Mouse (Mus musculus): Measurements from ENCODE around the gene Csrnp2. TPM values are rescaled to one million over a fixed set of nuclear protein-coding genes. Genes with fewer than 3 reads are reported as not detected.
A peak's percentile ranks its signal among the peaks of the same experiment; 100 is the strongest.

Gene Csrnp2
- total RNA-seq, 2 experiments from 2014 or later, result 33.8 to 38.0 TPM

DNA sequence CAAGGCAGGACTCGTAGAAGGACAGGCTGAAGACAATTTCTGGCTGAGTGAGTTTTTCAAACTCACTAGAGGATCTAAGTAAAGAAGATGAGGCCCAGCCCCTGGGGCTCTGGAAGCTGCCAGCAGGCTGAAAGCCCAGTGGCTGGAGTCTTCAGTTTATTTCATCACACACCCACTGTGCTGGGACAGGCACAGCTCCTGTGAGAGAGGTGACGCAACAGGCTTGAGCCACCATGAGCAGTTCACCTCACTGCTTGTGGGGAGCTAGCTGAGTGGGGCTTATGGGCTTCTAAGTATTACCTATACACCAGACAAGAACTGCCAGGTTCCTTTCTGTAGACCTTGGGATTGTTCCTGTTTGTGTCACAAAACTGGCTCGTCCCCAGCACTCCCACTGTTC, 9.7 kb downstream of the Csrnp2 start:
- intact Hi-C loops (cut with DNase I), result no loop called here
- no peak for DNase-seq (ENCODE audit: low spot score in 2 of 2)

DNA sequence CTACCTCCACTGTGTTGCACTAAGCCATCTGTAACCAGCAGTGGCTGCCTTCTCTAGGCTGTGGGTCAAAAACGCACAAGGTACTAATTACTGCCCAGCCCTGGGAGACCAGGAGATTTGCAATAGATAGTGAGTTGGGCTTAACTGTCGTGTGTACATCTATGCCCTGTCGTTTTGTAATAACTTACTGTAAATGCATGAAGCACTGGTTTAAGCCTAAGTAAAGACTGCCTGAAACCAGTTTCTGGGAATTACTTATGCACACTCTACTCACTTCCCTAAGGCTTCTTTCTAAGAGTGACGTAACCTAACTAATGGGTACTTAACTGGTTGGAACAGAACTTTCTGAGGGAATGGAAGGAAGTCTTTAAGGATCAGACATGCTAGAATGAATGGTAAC, 16.4 kb downstream of the Csrnp2 start:
- intact Hi-C loops (cut with DNase I), result no loop called here
- DNase-seq (ENCODE audit: low spot score in 2 of 2), result no peak

DNA sequence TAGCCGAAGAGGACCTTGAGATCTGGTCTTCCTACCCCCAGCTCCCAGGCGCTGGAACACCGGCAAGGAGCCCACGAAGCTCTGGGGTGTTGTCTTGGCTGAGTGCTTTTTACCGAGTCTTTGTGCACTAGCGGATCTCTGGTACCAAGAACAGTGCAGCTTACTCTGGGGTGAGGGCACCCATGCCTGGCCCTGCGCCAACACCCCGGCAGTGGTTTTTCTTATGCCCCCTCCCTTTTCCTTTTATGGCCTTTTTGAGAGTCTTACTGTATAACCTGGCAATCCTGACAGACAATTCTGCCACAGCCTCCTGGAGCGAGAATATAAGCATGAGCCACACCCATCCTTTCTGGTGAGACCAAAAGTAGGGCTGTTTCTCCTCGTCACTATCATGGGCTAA, 16.9 kb downstream of the Csrnp2 start:
- no peak for DNase-seq (ENCODE audit: low spot score in 2 of 2)
- intact Hi-C loops (cut with DNase I), result no loop called here

DNA sequence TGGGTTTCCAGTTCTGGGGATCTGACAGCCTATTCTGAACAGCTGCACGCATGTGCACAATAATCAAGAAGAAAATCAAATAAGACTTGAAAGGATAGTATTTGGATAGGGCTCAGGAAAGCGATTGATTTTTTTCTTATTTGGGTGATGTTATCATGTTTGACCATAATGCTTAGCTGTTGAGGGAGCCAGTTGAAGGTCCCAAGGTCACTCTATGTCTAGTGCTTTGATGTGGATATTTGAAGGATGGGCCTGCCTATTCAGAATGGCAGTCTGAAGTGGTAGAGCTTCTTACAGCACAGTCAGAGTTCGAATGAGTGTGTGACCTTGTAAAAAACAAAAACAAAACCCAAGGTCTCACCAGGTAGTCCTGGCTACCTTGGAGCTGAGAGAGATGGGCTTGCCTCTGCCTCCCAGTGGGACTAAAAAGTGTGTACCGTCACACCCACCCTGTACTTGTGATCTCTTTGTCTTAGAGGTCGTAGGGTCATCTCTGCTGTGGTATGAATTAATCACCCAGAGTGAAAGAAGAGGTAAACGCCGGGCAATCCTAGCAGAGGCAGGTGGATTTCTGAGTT, 21.3 kb downstream of the Csrnp2 start:
- DNase-seq (ENCODE audit: low spot score in 2 of 2), result no peak
- intact Hi-C loops (cut with DNase I), result no loop called here

DNA sequence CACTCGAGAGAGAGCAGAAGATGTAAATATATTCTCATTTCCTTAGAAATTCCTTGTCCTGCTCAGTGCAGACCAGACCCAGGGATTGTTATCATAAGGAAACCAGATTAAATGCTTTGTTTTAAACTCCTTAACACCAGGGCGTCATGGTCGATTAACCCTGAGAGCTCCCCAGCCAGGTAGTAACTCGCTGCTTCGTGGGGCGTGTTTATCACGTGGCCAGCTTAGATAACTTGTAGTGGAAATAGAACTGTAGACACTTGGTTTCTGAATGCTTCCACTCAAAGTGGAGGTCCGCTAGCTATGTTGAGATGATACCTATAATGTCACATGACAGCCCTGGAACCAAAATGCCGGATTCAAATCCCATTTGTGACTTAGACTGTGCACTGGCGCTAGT, 25.3 kb downstream of the Csrnp2 start:
- intact Hi-C loops (cut with DNase I), result no loop called here
- no peak for DNase-seq (ENCODE audit: low spot score in 2 of 2)

DNA sequence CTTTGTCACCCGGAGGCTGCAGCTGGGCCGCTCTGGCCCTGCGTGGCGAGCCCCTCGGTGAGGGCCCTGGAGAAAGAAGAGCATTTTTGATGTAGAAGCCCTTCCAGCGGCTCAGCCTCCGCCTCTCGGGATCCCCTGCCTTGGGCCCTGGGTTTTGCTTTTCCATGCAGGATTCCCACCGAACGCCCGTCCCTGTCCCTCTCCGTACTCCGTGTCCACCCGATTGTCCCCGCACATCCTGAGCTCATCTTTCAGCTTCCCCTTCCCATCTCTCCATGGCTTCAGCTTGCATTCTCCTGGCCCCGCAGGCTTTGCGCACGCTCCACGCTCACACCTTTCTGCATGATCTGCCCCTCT, 26.1 kb downstream of the Csrnp2 start:
- intact Hi-C loops (cut with DNase I), result loop anchor here (5.0 to 10.0 kb wide), 3 partner anchors 213 to 447 kb away; no protein-coding TSS in a partner anchor
- DNase-seq (ENCODE audit: low spot score in 2 of 2), result no peak

DNA sequence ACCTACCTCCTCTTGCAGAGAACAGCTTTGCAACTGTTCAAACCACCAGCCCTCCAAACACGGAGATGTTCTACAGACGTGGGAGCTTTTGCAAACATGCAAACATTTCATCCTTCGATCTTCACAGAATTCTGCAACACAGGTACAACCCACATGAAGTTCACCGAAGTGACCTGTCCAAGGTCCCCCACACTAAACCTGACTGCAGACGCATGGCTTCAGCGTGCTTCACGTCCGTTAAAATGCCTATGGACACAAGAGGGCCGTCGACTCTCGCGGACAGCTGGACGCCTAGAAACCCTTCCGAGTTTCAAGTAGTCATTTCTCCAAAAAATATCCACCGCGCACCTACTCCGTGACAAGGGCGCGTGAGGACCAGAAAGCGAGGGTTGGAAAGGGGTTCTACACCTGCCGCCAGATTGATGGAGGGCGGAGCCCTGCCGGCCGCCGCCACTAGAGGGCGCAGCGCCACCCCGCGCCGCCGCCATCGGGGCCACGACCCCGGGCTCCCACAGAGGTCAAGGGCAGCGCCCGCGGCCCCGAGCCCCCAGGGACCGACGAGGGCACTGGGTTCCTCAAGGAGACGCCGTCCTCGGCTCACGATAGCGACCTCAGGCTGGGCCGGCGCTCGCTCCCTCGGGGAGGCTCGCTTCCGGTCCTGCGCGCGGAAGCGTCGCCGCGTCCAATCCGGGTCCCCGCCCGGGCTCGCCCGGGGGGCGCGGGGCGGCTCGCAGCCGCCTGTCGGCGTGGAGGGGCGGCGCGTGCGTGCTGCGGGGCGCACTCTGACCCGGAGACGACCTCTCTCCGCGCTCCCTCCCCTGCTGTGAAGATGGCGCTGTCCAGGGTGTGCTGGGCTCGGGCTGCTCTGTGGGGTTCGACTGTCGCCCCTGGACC, 26.7 kb downstream of the Csrnp2 start, which contains the start of gene Letmd1:
Gene Letmd1 (plus strand): TSS at position 729 of the 894 bp plus-strand sequence.
- intact Hi-C loops (cut with DNase I), result loop anchor here (5.0 to 10.0 kb wide), 3 partner anchors 214 to 446 kb away; no protein-coding TSS in a partner anchor
- DNase-seq (ENCODE audit: low spot score in 2 of 2), result peak; percentile 89 to 93

DNA sequence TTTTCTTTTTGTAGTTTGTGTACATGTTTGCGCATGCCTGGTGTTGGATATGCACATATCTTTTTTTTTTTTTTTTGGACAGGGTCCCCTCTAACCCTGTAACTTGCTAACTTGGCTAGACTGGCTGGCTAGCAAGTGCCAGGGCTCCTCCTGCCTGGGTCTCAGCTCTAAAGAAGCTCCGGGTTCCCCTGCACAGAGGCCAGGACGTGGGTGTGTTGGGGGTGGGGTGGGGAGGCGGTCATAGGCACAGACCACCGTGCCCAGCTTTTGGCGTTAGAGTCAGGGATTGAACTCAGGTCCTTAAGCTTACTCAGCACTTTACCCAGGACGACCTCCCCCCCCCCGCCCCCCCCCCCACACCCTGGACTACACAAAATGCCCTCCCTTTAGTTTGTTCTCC, 27.6 kb downstream of the Csrnp2 start:
- intact Hi-C loops (cut with DNase I), result loop anchor here (5.0 to 10.0 kb wide), 3 partner anchors 215 to 445 kb away; no protein-coding TSS in a partner anchor

DNA sequence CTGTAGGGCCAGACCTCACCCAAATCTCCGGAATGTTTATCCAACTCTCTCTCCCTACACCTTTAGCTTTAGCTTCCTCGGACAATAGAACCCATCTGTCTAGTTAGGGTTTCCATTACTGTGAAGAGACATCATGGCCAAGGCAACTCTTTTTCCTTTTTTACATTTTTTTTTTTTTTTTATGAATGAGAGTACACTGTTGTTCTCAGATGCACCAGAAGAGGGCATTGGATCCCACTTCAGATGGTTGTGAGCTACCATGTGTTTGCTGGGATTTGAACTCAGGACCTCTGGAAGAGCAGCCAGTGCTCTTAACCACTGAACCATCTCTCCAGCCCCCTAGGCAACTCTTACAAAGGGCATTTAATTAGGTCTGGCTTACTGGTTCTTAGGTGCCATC, 29.9 kb downstream of the Csrnp2 start:
- no peak for DNase-seq (ENCODE audit: low spot score in 2 of 2)
- intact Hi-C loops (cut with DNase I), result loop anchor here (5.0 to 10.0 kb wide), 3 partner anchors 217 to 443 kb away; no protein-coding TSS in a partner anchor

More for the DNA sequence above, 27.6 kb downstream of the Csrnp2 start:
- no peak for DNase-seq (ENCODE audit: low spot score in 2 of 2)

DNA sequence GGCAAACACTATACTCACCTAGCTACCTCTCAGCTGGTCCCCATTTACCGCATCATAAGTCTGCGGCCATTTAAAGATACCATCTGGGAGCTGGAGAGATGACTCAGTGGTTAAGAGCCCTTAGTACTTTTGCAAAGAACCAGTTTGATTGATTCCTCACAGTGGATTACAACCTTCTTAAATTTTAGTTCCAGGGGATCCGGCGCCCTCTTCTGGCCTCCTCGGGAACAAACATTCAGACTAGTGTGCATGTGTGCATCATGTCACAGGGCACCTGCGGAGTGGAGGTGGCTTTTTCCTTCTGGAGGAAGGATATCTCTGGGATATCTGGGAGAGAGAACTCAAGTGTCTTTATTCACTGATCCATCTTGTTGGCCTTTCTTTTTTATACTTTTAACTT, 31.6 kb downstream of the Csrnp2 start:
- peak; percentile 50 to 67 for DNase-seq (ENCODE audit: low spot score in 2 of 2)
- intact Hi-C loops (cut with DNase I), result loop anchor here (10.0 kb wide), 1 partner anchor 229 kb away; no protein-coding TSS in a partner anchor

DNA sequence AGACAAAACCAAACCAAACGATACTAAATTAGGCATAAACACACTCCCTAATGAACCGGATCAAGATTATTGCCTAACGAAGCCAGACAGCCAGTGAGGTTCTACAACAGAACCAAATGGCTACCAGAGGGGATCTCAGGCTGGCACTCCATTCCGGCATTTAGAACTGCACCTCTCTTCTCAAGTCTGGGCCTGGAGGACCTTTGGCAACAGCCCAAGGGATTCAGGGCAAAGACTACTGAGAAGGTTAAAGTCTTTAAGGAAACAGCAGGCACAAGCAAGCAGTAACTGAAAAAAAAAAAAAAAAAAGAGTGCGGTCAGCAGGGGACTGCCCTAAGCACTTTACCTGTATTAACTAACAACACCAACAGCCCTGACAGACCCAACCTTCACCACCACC, 33.2 kb downstream of the Csrnp2 start:
- DNase-seq (ENCODE audit: low spot score in 2 of 2), result no peak
- intact Hi-C loops (cut with DNase I), result loop anchor here (10.0 kb wide), 1 partner anchor 227 kb away; no protein-coding TSS in a partner anchor

DNA sequence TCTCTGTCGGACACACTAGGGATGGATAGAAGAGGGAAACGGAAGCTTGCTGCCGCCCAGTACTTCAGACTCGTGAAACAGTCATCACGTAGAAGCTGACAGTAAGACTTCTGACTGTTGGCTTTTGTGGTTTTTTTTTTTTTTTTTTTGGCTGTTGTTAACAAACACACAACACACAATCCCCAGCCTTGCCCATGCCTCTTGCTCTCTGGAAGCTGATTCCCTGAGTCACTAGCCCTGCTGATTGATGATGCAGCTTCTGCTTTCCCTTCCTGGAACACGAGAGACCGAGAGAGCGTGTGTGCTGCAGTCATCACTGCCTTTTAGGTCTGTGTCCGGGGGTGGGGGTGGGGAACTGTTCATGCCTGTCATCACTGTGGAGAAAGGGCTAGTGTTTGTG, 33.6 kb downstream of the Csrnp2 start:
- no peak for DNase-seq (ENCODE audit: low spot score in 2 of 2)
- intact Hi-C loops (cut with DNase I), result loop anchor here (10.0 kb wide), 1 partner anchor 227 kb away; no protein-coding TSS in a partner anchor

DNA sequence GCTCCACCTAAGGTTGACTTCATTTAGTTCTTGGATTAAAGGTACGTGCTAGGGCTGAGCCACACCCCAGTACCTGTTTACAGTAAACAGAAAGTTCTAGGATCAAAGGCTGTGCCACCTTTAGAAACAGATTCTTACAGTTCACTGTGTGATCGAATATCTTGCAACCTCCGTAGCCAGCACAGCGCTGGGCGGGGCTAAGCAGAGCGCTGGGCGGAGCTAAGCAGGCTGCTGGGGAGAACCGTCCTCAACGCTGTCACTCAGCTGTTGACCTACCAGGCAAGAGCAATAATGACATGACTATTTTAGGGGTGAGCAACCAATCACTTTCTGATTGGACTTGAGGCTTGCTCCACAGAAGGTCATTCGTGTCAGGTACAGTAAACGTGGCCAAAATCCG, 34.3 kb downstream of the Csrnp2 start:
- intact Hi-C loops (cut with DNase I), result loop anchor here (10.0 kb wide), 1 partner anchor 226 kb away; no protein-coding TSS in a partner anchor
- DNase-seq (ENCODE audit: low spot score in 2 of 2), result no peak

DNA sequence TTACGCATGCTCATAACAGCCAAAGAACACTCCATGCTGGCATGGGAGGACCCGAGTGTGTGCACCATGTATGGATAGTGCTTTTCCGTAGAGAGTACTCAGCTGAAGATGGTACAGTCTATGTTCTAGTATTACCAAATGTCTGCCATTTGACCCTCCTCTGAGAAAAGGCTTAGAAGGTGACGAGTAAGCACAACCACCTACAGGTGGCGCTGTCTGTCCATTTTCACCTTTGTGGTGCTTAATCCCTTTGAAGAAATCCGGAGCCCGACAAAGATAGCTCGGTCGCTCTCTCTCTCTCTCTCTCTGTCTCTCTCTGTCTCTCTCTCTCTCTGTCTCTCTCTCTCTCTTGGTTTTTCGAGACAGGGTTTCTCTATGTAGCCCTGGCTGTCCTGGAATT, 37.2 kb downstream of the Csrnp2 start:
- DNase-seq (ENCODE audit: low spot score in 2 of 2), result no peak
- intact Hi-C loops (cut with DNase I), result loop anchor here (5.0 to 10.0 kb wide), 2 partner anchors 73 to 196 kb away; no protein-coding TSS in a partner anchor

DNA sequence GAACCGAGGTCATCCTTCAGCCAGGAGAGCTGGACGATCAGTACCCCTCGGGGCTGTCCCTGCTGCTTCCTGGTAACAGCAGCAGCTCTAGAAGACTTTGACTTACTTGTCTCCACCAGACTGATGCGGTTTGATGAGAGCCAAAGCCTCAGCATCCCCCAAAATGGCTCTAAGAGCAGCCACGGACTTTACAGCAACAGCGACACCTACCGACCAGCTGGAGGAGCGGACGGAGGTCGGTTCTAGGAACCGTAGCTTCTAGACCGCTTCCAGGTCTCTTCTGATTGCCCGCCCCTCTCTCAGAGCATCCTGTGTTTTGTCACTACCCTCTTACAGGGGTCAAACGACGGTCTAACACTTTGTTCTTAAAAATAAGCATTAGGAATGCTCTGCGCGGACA, 37.9 kb downstream of the Csrnp2 start:
- DNase-seq (ENCODE audit: low spot score in 2 of 2), result peak; percentile 56 to 65
- intact Hi-C loops (cut with DNase I), result loop anchor here (5.0 to 10.0 kb wide), 2 partner anchors 73 to 195 kb away; no protein-coding TSS in a partner anchor

DNA sequence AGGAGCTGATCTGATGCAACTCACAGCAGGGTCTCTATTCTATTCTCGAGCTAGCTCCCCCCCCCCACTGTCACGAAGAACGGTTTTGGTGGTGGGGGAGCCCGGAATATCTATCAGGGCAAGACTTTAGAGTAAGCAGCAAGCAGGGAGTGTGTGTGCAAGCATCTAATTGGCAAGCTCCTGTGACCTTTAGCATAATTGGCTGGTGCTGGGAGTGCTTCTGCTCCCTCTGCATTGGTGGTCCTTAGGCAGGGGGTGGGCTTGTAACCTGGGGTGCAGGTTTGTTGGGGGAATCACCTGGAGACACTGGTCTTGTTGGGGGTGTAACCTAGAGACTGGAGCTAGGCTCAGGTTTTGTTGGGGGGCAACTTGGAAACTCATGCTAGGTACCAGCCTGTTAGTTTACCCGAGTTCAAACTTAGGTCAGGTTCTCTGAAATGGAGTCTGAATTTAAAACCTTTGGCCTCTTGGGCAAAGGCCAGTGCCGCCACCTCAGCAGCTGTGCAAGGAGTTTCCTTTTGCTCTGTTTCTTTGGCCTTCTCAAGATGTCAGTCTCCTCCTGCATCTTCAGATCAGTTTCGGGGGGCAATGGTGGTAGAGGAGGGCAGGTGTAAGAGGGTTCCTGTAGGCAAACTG, 38.8 kb downstream of the Csrnp2 start:
- intact Hi-C loops (cut with DNase I), result loop anchor here (5.0 to 10.0 kb wide), 2 partner anchors 72 to 194 kb away; no protein-coding TSS in a partner anchor
- no peak for DNase-seq (ENCODE audit: low spot score in 2 of 2)

DNA sequence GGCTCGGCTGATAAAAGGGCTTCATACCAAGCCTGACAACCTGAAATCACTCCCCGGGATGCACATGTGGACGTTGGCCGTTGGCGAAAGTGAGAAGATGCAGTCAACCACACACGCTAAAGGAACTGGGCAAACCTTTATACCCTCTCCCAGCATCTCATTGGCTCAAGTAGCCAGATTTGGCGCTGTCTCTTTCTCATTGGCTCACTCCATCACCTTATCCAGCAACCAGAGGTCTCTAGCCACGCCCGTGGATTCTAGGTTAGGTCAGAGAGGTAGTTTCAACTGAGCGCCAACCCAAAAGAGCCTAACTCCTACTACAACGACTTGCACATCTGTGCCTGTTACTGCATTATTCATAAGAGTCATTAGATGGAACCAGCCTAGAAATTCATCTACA, 42.8 kb downstream of the Csrnp2 start:
- intact Hi-C loops (cut with DNase I), result loop anchor here (10.0 kb wide), 1 partner anchor 68 kb away; no protein-coding TSS in a partner anchor

DNA sequence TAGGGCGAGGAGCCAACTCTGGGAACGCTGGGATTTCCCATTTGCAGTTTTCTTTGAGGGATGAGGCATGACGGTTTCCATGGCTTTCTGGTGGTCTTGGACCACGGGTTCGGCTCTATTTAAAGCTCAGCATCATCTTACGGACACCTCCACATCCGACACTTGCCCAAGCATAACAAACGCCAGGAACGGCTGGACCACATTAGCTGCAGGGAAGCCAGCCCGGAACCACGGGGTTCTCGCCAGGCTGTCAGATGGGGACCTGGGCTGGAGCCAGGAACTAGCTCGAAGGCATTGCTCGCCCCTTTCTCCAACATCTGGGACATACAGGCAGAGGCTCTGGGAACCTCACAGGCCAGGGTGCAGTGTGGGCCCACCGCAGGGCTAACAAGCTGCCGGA, 44.0 kb downstream of the Csrnp2 start:
- intact Hi-C loops (cut with DNase I), result loop anchor here (10.0 kb wide), 1 partner anchor 66 kb away; no protein-coding TSS in a partner anchor
- DNase-seq (ENCODE audit: low spot score in 2 of 2), result peak; percentile 35 to 40

More for the DNA sequence above, 42.8 kb downstream of the Csrnp2 start:
- DNase-seq (ENCODE audit: low spot score in 2 of 2), result no peak

DNA sequence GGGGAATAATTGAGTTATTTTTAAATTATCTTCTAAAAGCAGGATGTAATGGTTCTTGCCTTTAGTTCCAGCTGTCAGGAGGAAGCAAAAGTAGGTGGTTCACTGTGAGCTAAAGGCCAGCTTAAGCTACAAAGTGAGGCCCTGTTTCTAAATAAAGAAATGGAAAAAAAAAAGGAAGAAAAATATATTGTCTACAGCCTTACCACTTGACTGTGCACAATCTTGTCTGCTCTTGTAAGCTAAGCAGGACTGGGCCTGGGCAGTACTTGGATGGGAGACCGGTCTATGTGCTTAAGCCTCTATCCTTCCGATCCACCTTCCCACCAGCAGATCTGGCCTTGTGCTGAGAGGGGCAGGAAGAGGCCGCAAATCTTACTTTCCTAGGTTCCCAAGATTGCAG, 45.8 kb downstream of the Csrnp2 start:
- intact Hi-C loops (cut with DNase I), result no loop called here
- DNase-seq (ENCODE audit: low spot score in 2 of 2), result no peak

DNA sequence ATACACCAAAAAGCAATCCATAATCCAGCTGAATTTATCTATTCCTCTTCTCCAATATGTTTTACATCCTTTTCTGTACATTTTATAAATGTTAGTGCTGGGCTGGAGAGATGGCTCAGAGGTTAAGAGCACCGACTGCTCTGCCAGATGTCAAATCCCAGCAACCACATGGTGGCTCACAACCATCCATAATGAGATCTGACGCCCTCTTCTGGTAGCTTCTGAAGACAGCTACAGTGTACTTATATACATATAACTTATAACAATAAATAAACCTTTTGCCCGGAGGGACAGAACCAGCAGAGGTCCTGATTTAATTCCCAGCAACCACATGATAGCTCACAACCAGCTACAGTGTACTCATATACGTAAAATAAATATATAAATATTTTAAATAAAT, 46.7 kb downstream of the Csrnp2 start:
- DNase-seq (ENCODE audit: low spot score in 2 of 2), result no peak
- intact Hi-C loops (cut with DNase I), result no loop called here
